Mouse (Mus musculus): ENCODE data around the gene Nfatc3. TPM values are rescaled to one million over a fixed set of nuclear protein-coding genes. Genes with fewer than 3 reads are reported as not detected.

The Nfatc3 gene
- polyA plus RNA-seq, 1 experiment from 2014 or later: 4.7 TPM

DNA sequence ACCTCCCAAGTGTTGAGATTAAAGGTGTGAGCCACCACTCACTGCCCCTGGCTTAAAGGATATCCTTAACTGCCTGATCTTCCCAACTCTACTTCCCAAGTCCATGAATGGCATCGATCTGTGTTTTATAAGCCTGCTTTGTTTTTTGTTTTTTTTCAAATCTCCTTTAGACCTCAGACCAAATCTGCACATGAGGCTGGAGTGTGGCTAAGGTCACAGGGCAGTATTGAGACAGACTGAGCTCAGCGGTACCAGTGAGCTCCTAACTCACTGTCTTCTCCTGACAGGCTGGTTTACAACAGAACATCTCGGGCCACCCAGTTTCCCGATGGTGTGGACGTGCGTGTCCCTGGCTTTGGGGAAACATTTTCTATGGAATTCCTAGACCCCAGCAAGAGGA lies 101.2 kb downstream of the Nfatc3 start:
- H3K4me3 ChIP-seq: no peak overlapping the region
- H3K27me3 ChIP-seq: no peaks in the 10 kb centered on the region
- H3K4me2 ChIP-seq: no peak overlapping the region
- no peak overlapping the region for H3K27ac ChIP-seq
- no peaks in the 10 kb centered on the region for H3K9me3 ChIP-seq
- H3K9ac ChIP-seq: no peak overlapping the region
- H3K4me1 ChIP-seq (replicated peaks): no peaks in the 10 kb centered on the region
- no peak for ATAC-seq (ENCODE audit: low FRiP score)
- peaks cover 85% of the 10 kb centered on the region for H3K36me3 ChIP-seq
- 92% methylated on average over 6 of the region's 6 CpGs for WGBS

DNA sequence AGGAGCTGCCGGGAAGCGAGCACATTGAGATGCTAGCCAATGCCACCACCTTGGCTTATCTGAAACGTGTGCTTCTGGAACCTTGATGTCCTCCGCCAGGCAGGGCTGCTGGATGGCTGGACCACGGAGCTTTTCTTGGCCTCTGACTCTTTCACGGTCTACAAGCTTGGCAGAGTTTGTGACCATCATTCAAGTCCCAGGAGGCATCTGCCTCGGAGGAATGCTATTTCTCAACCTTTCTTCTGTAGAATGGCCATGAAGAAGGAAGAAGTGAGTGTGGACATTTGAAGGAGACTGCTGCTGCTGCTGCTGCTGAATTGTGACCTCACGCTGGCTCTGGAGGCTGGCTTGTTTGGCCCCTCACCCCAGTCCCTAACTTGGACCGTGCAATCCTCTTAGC lies 104.6 kb downstream of the Nfatc3 start:
- 95% methylated on average over 9 of the region's 9 CpGs for WGBS
- Histone ChIP-seq H3K4me1 (replicated peaks) (peaks cover 3% of the 10 kb centered on the region), H3K4me3 (no peak overlapping the region), H3K9ac (no peak overlapping the region), H3K27ac (no peak overlapping the region), H3K4me2 (no peak overlapping the region), H3K27me3 (no peaks in the 10 kb centered on the region), H3K36me3 (peaks cover 59% of the 10 kb centered on the region), H3K9me3 (no peaks in the 10 kb centered on the region)
- ATAC-seq (ENCODE audit: low FRiP score): no peak

DNA sequence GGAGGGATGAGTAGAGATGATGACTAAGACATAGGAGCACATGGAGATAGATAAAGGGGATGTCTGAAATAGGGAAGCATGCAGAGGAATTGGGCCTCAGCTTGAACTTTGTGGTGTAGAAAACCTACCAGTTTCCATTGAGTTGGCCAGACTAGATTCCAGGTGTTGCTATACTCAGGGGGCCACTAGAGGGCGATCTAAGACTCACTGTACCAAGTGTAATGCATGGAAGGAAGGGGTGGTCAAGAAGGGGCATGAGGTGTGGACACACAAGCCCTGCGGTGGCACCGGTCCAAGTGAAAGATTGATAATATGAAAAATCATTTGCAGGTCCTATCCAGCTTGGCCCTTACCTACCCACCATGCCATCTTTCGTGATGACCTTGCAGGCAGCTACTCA lies 106.8 kb downstream of the Nfatc3 start:
- Histone ChIP-seq H3K27ac (no peak overlapping the region), H3K9ac (no peak overlapping the region), H3K9me3 (no peaks in the 10 kb centered on the region), H3K4me3 (no peak overlapping the region), H3K27me3 (no peaks in the 10 kb centered on the region), H3K36me3 (peaks cover 43% of the 10 kb centered on the region), H3K4me2 (no peak overlapping the region), H3K4me1 (replicated peaks) (peaks cover 13% of the 10 kb centered on the region)
- ATAC-seq (ENCODE audit: low FRiP score): no peak
- 50% methylated on average over 4 of the region's 4 CpGs for WGBS

GRCm38 (mm10) chr8:106168356-106169016 lies 109.8 kb downstream of the Nfatc3 start, which contains the start of gene Slc7a6:
Gene Slc7a6 (plus strand): TSS chr8:106168857.
- 1% methylated on average over 54 of the region's 59 CpGs for WGBS
- peak; percentile 90 for ATAC-seq (ENCODE audit: low FRiP score)
- H3K4me1 ChIP-seq (replicated peaks): peaks cover 13% of the 10 kb centered on the region
- H3K36me3 ChIP-seq: peaks cover 12% of the 10 kb centered on the region
- H3K9ac ChIP-seq: peak within 1 kb of the TSS; percentile 93
- H3K27ac ChIP-seq: peak within 1 kb of the TSS; percentile 96
- peak within 1 kb of the TSS; percentile 90 for H3K4me2 ChIP-seq
- peak within 1 kb of the TSS; percentile 70 for H3K4me3 ChIP-seq
- H3K9me3 ChIP-seq: no peaks in the 10 kb centered on the region
- H3K27me3 ChIP-seq: no peaks in the 10 kb centered on the region

DNA sequence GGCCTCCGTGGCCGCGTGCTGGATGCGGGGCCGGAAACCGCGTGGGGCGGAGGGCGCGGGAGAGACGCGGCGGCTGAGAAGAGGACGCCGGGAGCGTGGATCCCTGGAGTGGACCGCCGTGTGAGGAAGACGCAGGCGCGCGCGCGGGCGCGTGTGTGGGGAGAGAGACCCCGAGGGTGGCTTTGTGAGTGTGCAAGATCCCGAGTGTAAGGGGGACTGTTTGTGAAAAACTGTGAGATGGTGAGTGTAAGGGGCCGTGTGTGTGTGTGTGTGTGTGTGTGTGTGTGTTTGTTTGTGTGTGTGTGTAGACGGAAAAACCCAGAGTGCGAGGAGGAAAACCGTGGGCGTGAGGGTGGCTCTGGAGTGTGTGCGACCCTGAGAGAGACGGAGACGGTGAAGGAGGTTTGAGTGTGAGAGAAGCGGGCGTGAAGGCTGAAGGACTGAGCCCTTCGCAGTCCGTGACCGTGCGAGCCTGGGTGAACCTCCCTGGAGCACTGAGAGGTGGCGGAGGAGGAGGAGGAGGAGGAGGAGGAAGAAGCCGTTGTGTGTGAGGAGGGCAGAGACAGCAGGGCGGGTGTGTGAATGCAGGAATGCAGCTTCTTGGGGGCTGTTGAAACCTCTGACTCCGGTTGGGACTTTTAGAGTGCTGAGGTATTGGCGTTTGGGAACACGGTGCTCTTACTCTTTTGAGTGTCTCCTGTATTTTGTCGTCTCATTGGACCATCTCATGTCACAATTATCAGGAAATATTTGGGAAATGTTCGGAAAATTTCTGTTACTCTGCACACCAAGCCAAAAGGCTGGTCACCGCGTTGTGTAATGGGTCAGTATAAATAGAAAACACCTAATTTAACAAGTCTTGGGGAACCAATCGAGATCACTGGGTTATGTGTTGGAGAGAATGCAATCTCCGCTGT lies 110.6 kb downstream of the Nfatc3 start:
- WGBS: 2% methylated on average over 54 of the region's 54 CpGs
- Histone ChIP-seq H3K36me3 (peaks cover 4% of the 10 kb centered on the region), H3K4me2 (peak overlapping the region; percentile 90), H3K4me1 (replicated peaks) (peaks cover 13% of the 10 kb centered on the region), H3K27ac (peak overlapping the region; percentile 96), H3K9ac (peak overlapping the region; percentile 93), H3K27me3 (no peaks in the 10 kb centered on the region), H3K9me3 (no peaks in the 10 kb centered on the region), H3K4me3 (peak overlapping the region; percentile 70)
- ATAC-seq (ENCODE audit: low FRiP score): peak; percentile 85

DNA sequence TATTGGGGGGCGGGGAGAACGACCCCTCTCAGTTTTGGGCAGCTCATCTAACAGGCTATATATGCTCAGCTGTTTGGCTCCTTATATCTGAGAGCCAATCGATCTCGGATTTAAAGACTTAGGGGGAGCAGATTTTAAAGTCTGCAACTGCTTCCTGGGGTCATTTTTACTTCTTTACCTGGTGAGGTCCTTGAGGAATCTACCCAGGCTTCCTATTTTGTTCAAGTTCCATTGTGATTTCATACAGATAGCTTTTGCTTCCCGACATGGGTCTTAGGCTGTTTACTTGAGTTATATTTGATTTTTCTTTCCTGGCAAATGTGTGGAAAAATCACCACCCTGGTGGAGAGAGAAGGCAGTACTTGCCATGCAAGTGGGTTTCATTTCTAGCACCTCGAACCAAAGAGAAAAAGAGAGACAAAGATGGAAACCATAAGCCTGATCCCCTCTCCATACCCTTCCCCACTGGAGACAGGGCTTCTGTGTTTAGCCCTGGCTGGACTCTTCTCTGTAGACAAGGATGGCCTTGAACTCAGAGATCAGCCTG lies 111.4 kb downstream of the Nfatc3 start:
- no peak for ATAC-seq (ENCODE audit: low FRiP score)
- H3K27ac ChIP-seq: peak overlapping the region; percentile 96; the same call in 1 of the 2 replicates
- WGBS: 49% methylated on average over 6 of the region's 6 CpGs
- no peaks in the 10 kb centered on the region for H3K9me3 ChIP-seq
- H3K4me2 ChIP-seq: peak overlapping the region; percentile 90
- H3K9ac ChIP-seq: peak overlapping the region; percentile 93
- peak overlapping the region; percentile 70 for H3K4me3 ChIP-seq
- peaks cover 13% of the 10 kb centered on the region for H3K4me1 ChIP-seq (replicated peaks)
- no peaks in the 10 kb centered on the region for H3K27me3 ChIP-seq
- no peaks in the 10 kb centered on the region for H3K36me3 ChIP-seq

GRCm38 (mm10) chr8:106173566-106173965 lies 114.9 kb downstream of the Nfatc3 start:
- no peaks in the 10 kb centered on the region for H3K27me3 ChIP-seq
- no peak overlapping the region for H3K4me2 ChIP-seq
- H3K9me3 ChIP-seq: no peaks in the 10 kb centered on the region
- peaks cover 21% of the 10 kb centered on the region for H3K4me1 ChIP-seq (replicated peaks)
- no peak overlapping the region for H3K9ac ChIP-seq
- ATAC-seq (ENCODE audit: low FRiP score): no peak
- H3K27ac ChIP-seq: no peak overlapping the region
- H3K4me3 ChIP-seq: no peak overlapping the region
- WGBS: 97% methylated on average over 3 of the region's 3 CpGs
- no peaks in the 10 kb centered on the region for H3K36me3 ChIP-seq

DNA sequence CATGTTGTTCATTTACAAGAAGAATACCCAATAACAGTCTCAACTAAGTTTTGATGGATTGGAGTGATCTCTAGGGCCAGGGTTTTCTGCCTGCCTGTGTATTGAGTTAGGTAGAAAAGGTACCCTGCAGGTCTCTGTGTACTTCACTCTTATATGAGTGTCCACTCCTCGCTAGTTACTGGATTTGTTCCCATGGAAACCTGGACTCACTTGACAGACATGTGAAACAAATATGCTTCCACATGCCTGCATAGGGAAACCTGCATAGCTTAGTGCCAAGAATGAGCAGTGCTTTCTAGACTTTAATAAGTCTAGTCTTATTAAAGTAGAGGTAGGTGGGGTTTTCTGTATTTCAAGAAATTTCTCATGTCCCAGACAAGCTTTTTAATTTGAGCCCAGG lies 118.3 kb downstream of the Nfatc3 start:
- H3K9ac ChIP-seq: no peak overlapping the region
- H3K27me3 ChIP-seq: no peaks in the 10 kb centered on the region
- H3K4me2 ChIP-seq: no peak overlapping the region
- WGBS: 10% methylated on average over 1 of the region's 1 CpGs
- H3K4me1 ChIP-seq (replicated peaks): peaks cover 13% of the 10 kb centered on the region
- ATAC-seq (ENCODE audit: low FRiP score): no peak
- no peaks in the 10 kb centered on the region for H3K9me3 ChIP-seq
- H3K4me3 ChIP-seq: no peak overlapping the region
- no peak overlapping the region for H3K27ac ChIP-seq
- H3K36me3 ChIP-seq: peaks cover 7% of the 10 kb centered on the region; the same call in 1 of the 2 replicates

- H3K36me3 ChIP-seq: peaks cover 8% of the 10 kb centered on the region; the same call in 1 of the 2 replicates
- H3K27ac ChIP-seq: no peak overlapping the region
- WGBS: 80% methylated on average over 1 of the region's 1 CpGs
- no peaks in the 10 kb centered on the region for H3K9me3 ChIP-seq
- no peak overlapping the region for H3K4me2 ChIP-seq
- H3K4me1 ChIP-seq (replicated peaks): peaks cover 13% of the 10 kb centered on the region
- H3K27me3 ChIP-seq: no peaks in the 10 kb centered on the region
- ATAC-seq (ENCODE audit: low FRiP score): no peak
- H3K9ac ChIP-seq: no peak overlapping the region
- H3K4me3 ChIP-seq: no peak overlapping the region
Measured at GRCm38 (mm10) chr8:106177594-106177993, 119.0 kb downstream of the Nfatc3 start.

- Histone ChIP-seq H3K27ac (no peak overlapping the region), H3K9ac (no peak overlapping the region), H3K27me3 (no peaks in the 10 kb centered on the region), H3K4me2 (no peak overlapping the region), H3K4me1 (replicated peaks) (peaks cover 13% of the 10 kb centered on the region), H3K36me3 (peaks cover 10% of the 10 kb centered on the region; the same call in 1 of the 2 replicates), H3K9me3 (no peaks in the 10 kb centered on the region), H3K4me3 (no peak overlapping the region)
- 82% methylated on average over 2 of the region's 2 CpGs for WGBS
- ATAC-seq (ENCODE audit: low FRiP score): no peak
Measured at GRCm38 (mm10) chr8:106178428-106178827, 119.8 kb downstream of the Nfatc3 start.
